Mouse (Mus musculus) liver, adult 2 months (tissue): ENCODE measurements around the gene Zan. TPM values are rescaled to one million over a fixed set of nuclear protein-coding genes. Genes with fewer than 3 reads are reported as not detected.

ENCODE experiments used
- DNase-seq: peaks from one replicate; pipeline ENCODE4 v3.0.0-alpha.2; 2011; ENCODE audit warnings: low read depth, low spot score; ENCODE audit errors: extremely low read depth
- H3K27ac ChIP-seq: fragments of 200-500 bp; replicated peaks from 2 replicates; pipeline ENCODE4 v1.5.1; 2012; ENCODE audit warnings: low read depth, mild to moderate bottlenecking, control low read depth, inconsistent platforms, low read length; ENCODE audit not compliant: insufficient read depth
- H3K27me3 ChIP-seq: fragments of 200-500 bp; 2 replicates; pipeline ENCODE4 v1.6.1; 2012; ENCODE audit warnings: mild to moderate bottlenecking, moderate library complexity, low read length, inconsistent platforms; ENCODE audit not compliant: control insufficient read depth, insufficient read depth
- H3K36me3 ChIP-seq: fragments of 200-500 bp; 2 replicates; pipeline ENCODE4 v1.6.1; 2012; ENCODE audit warnings: low read length, inconsistent platforms; ENCODE audit not compliant: control insufficient read depth, insufficient read depth
- H3K4me1 ChIP-seq: fragments of 200-500 bp; 2 replicates; pipeline ENCODE4 v1.6.1; 2011; ENCODE audit warnings: low read length; ENCODE audit not compliant: control insufficient read depth, insufficient read depth
- H3K4me3 ChIP-seq: fragments of 200-500 bp; 2 replicates; pipeline ENCODE4 v1.5.1; 2011; ENCODE audit warnings: low read depth, mild to moderate bottlenecking, control low read depth, low read length, moderate library complexity; ENCODE audit not compliant: insufficient read depth
- H3K79me2 ChIP-seq: fragments of 200-500 bp; 2 replicates; pipeline ENCODE4 v1.6.1; 2012; ENCODE audit warnings: inconsistent platforms, mild to moderate bottlenecking, low read length, moderate library complexity; ENCODE audit not compliant: control insufficient read depth, insufficient read depth
- H3K9ac ChIP-seq: fragments of 200-500 bp; 2 replicates; pipeline ENCODE4 v1.6.1; 2012; ENCODE audit warnings: low read depth, mild to moderate bottlenecking, control low read depth, inconsistent platforms, low read length
- CTCF ChIP-seq: fragments of 200-500 bp; IDR thresholded peaks from 2 replicates; pipeline ENCODE4 v1.5.1; 2011; ENCODE audit warnings: low read depth, low read length, control low read depth
- POLR2A ChIP-seq: fragments of 200-500 bp; IDR thresholded peaks from 2 replicates; pipeline ENCODE4 v1.6.1; 2011; ENCODE audit warnings: low read length, control low read depth; ENCODE audit not compliant: insufficient read depth; ENCODE audit errors: extremely low read depth
- WGBS: fragments of 180-500 bp; shearing (Covaris S2); methylation state at CpG from one replicate; pipeline ENCODE4 v1.1.7; 2018; 5-methylcytosine and 5-hydroxymethylcytosine counted together
- polyA plus RNA-seq: library from polyadenylated mRNA; depleted of rRNA; stranded (reverse); fragments of >200 nt; gene quantifications from 2 replicates; pipeline ENCODE4 v1.2.3, GENCODE M21; 2012
- total RNA-seq: library from RNA; depleted of rRNA; stranded (reverse); fragments of >200 nt; gene quantifications from 2 replicates; pipeline ENCODE4 v1.2.3, GENCODE M21; 2014

The Zan gene
- total and polyA plus RNA-seq, 2 experiments = under 0.01 to 0.02 TPM

GRCm38 (mm10) chr5:137522711-137523110, 45.8 kb upstream of the Zan start:
- no peak for DNase-seq
- Histone ChIP-seq H3K9ac (no peak overlapping the region), H3K4me1 (no peaks in the 10 kb centered on the region), H3K27me3 (no peaks in the 10 kb centered on the region), H3K79me2 (no peaks in the 10 kb centered on the region), H3K27ac (no peak overlapping the region), H3K36me3 (peaks cover 17% of the 10 kb centered on the region; the same call in 1 of the 2 replicates), H3K4me3 (no peak overlapping the region)
- WGBS = 87% methylated on average over 11 of the region's 11 CpGs
- TF ChIP-seq POLR2A (no peak), CTCF (no peak)

- TF ChIP-seq POLR2A = no peak
- no peak for TF ChIP-seq CTCF
- no peak overlapping the region for H3K27ac ChIP-seq
- H3K27me3 ChIP-seq = no peaks in the 10 kb centered on the region
- H3K79me2 ChIP-seq = no peaks in the 10 kb centered on the region
- no peak for DNase-seq
- H3K4me3 ChIP-seq = no peak overlapping the region
- no peak overlapping the region for H3K9ac ChIP-seq
- H3K4me1 ChIP-seq = no peaks in the 10 kb centered on the region
- H3K36me3 ChIP-seq = peaks cover 16% of the 10 kb centered on the region; the same call in 1 of the 2 replicates
- WGBS = 91% methylated on average over 9 of the region's 9 CpGs
Measured at GRCm38 (mm10) chr5:137521861-137522260, 45.0 kb upstream of the Zan start.

DNA sequence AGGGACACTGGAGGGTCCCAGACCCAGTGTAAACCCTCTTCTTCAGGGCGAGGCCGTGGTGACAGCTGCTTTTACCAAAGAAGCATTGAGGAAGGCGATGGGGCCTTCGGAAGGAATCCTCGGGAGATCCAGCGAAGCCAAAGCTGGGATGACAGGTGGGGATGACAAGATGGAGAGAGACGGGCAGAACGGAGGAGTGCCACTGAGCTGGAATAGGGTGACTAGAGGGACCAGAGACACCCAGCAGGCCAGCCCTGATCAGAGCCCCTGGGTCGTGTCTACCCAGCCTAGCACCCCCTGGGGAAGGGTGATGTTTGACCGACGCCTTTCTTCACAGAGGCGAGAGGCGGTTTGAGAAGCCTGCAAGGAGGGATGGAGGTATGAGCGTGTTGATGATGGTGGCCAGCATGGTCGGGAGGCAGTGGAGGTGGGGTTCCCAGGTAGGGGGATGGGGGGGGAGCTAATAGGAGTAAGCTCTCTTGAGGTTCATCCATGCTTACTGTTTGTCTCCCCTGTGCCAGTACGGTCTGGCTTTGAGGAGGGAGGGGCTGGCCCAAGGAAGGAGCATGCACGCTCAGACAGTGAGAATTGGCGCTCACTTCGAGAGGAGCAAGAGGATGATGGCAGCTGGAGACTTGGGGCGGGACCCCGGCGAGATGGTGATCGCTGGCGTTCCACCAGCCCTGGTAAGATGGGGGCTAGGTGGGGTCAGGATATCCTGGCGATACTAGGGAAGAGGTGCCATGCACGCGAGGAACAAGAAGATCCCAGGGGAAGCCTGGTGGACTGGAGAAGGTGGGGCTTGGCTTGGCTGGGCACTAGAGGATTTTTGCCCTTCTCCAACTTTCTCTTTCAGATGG, 43.1 kb upstream of the Zan start:
- TF ChIP-seq POLR2A = no peak
- no peak for TF ChIP-seq CTCF
- H3K36me3 ChIP-seq = peaks cover 16% of the 10 kb centered on the region; the same call in 1 of the 2 replicates
- WGBS = 94% methylated on average over 27 of the region's 27 CpGs

GRCm38 (mm10) chr5:137518436-137518835, 41.6 kb upstream of the Zan start, which contains the start of gene Gigyf1:
TSS of gene Gigyf1 (plus strand) at chr5:137518548.
- Histone ChIP-seq H3K4me1 (peaks cover 2% of the 10 kb centered on the region; the same call in 1 of the 2 replicates), H3K27ac (no peak within 1 kb of the TSS), H3K79me2 (peaks cover 24% of the 10 kb centered on the region), H3K27me3 (no peaks in the 10 kb centered on the region), H3K36me3 (peaks cover 12% of the 10 kb centered on the region; the same call in 1 of the 2 replicates), H3K9ac (no peak within 1 kb of the TSS), H3K4me3 (no peak within 1 kb of the TSS)
- DNase-seq = no peak
- 82% methylated on average over 5 of the region's 5 CpGs for WGBS
- TF ChIP-seq POLR2A = no peak
- peak; percentile 77 for TF ChIP-seq CTCF

More for the DNA sequence above, 43.1 kb upstream of the Zan start:
- Histone ChIP-seq H3K9ac (no peak overlapping the region), H3K27me3 (no peaks in the 10 kb centered on the region), H3K4me3 (no peak overlapping the region), H3K27ac (no peak overlapping the region), H3K4me1 (no peaks in the 10 kb centered on the region), H3K79me2 (peaks cover 9% of the 10 kb centered on the region; the same call in 1 of the 2 replicates)
- DNase-seq = no peak

GRCm38 (mm10) chr5:137514811-137515210, 37.9 kb upstream of the Zan start:
- TF ChIP-seq CTCF (no peak), POLR2A (no peak)
- H3K27me3 ChIP-seq = no peaks in the 10 kb centered on the region
- peaks cover 12% of the 10 kb centered on the region for H3K4me1 ChIP-seq
- no peak overlapping the region for H3K4me3 ChIP-seq
- no peak overlapping the region for H3K27ac ChIP-seq
- WGBS = 79% methylated on average over 3 of the region's 3 CpGs
- H3K9ac ChIP-seq = no peak overlapping the region
- H3K79me2 ChIP-seq = peaks cover 60% of the 10 kb centered on the region
- no peak for DNase-seq
- no peaks in the 10 kb centered on the region; the same call in 1 of the 2 replicates for H3K36me3 ChIP-seq
